Mouse (Mus musculus) testis, adult 2 months (tissue): ENCODE results near the gene Idh3g. TPM values are rescaled to one million over a fixed set of nuclear protein-coding genes. Genes with fewer than 3 reads are reported as not detected.

Source experiments
- H3K27ac ChIP-seq: fragments of 200-500 bp; 2 replicates; pipeline ENCODE4 v1.5.1; 2012; ENCODE audit warnings: low read depth, low read length; ENCODE audit not compliant: control insufficient read depth, insufficient read depth
- H3K27me3 ChIP-seq: fragments of 200-500 bp; 2 replicates; pipeline ENCODE4 v1.6.1; 2012; ENCODE audit warnings: mild to moderate bottlenecking, low read length, moderate library complexity; ENCODE audit not compliant: control insufficient read depth, insufficient read depth
- H3K36me3 ChIP-seq: fragments of 200-500 bp; 2 replicates; pipeline ENCODE4 v1.6.1; 2012; ENCODE audit warnings: mild to moderate bottlenecking, low read length; ENCODE audit not compliant: control insufficient read depth, insufficient read depth
- H3K4me1 ChIP-seq: fragments of 200-500 bp; 2 replicates; pipeline ENCODE4 v1.6.1; 2012; ENCODE audit warnings: low read length; ENCODE audit not compliant: control insufficient read depth, insufficient read depth
- H3K4me3 ChIP-seq: fragments of 200-500 bp; 2 replicates; pipeline ENCODE4 v1.5.1; 2012; ENCODE audit warnings: low read depth, mild to moderate bottlenecking, low read length, moderate library complexity, mixed read lengths; ENCODE audit not compliant: control insufficient read depth
- CTCF ChIP-seq: fragments of 200-500 bp; IDR thresholded peaks from 2 replicates; pipeline ENCODE4 v1.5.1; 2012; ENCODE audit warnings: low read depth, mild to moderate bottlenecking, inconsistent platforms, low read length, moderate library complexity; ENCODE audit not compliant: control insufficient read depth, insufficient read depth, insufficient replicate concordance
- POLR2A ChIP-seq: fragments of 200-500 bp; IDR thresholded peaks from 2 replicates; pipeline ENCODE4 v1.6.1; 2012; ENCODE audit warnings: low read depth, mild to moderate bottlenecking, inconsistent platforms, low read length, moderate library complexity; ENCODE audit not compliant: control insufficient read depth
- polyA plus RNA-seq: library from polyadenylated mRNA; depleted of rRNA; stranded (reverse); fragments of >200 nt; gene quantifications from 2 replicates; pipeline ENCODE4 v1.2.3, GENCODE M21; 2012

Idh3g gene
- polyA plus RNA-seq, 1 experiment, result 43.9 TPM

DNA sequence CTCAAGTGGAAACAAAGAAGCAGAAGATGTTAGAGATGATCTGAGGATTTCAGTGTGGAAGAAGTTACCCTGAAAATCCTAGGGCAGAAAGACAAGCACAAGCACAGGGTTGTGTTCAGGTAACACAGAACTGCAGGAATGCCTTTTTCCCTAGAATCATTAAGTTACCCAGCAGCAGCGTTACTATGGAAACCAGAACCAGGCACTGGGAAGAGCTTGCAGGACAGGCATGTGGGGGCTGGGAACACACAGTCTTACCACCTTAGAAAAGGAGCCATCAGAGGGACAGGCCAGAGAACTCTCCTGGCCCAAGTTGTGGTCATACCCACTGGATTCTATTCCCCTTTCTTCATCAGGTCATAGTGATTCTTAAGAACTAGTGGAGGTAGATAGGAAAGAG, 19.1 kb upstream of the Idh3g start:
- no peak overlapping the region for H3K27ac ChIP-seq
- H3K27me3 ChIP-seq, result no peaks in the 10 kb centered on the region
- H3K4me1 ChIP-seq, result no peaks in the 10 kb centered on the region
- no peaks in the 10 kb centered on the region for H3K36me3 ChIP-seq
- TF ChIP-seq POLR2A, result no peak
- no peak for TF ChIP-seq CTCF
- H3K4me3 ChIP-seq, result no peak overlapping the region

DNA sequence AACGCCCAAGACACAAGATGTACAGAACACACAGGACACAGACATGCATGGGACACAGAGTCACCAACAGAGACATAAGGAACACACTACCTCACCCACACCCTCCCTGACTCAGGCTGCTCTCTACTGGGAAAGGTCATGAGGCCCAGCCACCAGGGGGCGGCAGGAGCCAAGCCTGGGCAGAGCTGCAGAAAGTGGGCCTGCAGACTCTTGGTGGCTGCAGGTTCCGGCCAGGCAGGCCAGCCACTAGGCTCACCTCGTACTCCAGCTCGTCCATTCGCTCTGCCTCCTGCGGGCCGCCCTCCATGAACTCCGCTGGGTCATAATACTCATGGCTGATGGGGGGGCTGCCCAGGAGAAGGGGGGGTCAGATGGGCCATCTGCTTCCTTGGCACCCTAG, 11.8 kb upstream of the Idh3g start:
- no peak for TF ChIP-seq POLR2A
- peak; percentile 55 for TF ChIP-seq CTCF
- no peaks in the 10 kb centered on the region for H3K36me3 ChIP-seq
- H3K27ac ChIP-seq, result no peak overlapping the region
- no peaks in the 10 kb centered on the region for H3K27me3 ChIP-seq
- peaks cover 8% of the 10 kb centered on the region for H3K4me1 ChIP-seq
- no peak overlapping the region for H3K4me3 ChIP-seq

DNA sequence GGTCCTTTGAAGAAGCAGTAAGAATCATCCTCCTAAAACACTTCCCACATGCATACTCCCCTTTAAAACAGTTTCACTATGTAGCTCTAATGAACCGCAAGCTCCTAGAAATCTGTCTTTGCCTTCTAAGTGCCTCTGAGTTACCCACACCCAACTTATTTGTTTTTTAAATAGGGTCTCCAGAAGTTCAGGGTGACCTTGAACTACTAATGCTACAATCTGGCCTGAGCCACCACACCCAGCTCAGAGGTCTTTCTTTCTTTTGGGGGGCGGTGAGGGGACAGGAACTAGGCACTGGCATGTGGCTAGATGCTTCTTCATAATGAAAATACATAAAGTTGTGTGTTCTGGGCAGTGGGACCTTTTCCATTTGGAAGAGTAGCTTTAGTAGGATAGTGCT, 10.8 kb upstream of the Idh3g start:
- Histone ChIP-seq H3K27ac (no peak overlapping the region), H3K4me1 (peaks cover 8% of the 10 kb centered on the region), H3K36me3 (no peaks in the 10 kb centered on the region), H3K27me3 (no peaks in the 10 kb centered on the region), H3K4me3 (no peak overlapping the region)
- TF ChIP-seq CTCF (no peak), POLR2A (no peak)

DNA sequence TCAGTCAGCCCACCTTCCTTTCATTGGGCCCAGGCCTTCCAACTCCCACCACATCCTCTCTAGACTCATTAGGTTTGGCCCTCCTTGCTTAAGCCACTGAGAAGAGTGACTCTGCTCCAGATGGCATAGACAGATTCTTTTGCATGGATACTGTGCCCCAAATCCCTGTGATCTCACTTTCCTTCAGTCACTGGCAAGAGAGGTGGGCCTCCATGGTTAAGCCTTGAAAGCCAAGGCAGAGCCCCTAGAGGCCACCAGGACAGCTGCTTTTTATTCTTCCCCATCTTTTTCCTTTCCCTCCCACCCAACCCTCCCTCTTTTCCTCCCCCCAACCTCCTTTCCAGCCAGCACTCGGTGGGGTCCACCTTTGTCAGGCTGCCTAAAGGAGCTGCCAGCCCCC, 6.8 kb upstream of the Idh3g start:
- Histone ChIP-seq H3K4me3 (no peak overlapping the region), H3K4me1 (peaks cover 5% of the 10 kb centered on the region), H3K36me3 (no peaks in the 10 kb centered on the region), H3K27ac (no peak overlapping the region), H3K27me3 (no peaks in the 10 kb centered on the region)
- TF ChIP-seq CTCF (no peak), POLR2A (no peak)

DNA sequence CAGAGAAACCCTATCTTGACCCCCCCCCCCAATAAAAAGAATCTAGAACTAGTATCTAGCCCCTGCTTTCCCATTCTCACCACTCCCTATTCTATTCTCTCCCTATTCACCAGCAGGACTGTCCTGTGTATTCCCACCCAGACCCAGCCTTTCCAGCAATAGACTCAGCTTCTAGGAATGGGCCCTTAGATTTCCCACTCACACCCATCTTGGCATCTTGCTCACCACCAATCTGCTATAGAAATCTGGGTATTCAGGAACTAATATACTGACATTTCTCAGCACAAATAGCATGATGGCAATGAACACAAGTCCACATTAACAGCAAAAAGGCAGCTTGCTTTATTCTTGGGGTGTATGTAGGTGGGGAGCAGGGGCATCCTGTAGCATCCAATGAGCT, 6.3 kb upstream of the Idh3g start:
- Histone ChIP-seq H3K27ac (no peak overlapping the region), H3K27me3 (no peaks in the 10 kb centered on the region), H3K36me3 (no peaks in the 10 kb centered on the region), H3K4me1 (peaks cover 5% of the 10 kb centered on the region), H3K4me3 (no peak overlapping the region)
- TF ChIP-seq POLR2A (no peak), CTCF (no peak)

DNA sequence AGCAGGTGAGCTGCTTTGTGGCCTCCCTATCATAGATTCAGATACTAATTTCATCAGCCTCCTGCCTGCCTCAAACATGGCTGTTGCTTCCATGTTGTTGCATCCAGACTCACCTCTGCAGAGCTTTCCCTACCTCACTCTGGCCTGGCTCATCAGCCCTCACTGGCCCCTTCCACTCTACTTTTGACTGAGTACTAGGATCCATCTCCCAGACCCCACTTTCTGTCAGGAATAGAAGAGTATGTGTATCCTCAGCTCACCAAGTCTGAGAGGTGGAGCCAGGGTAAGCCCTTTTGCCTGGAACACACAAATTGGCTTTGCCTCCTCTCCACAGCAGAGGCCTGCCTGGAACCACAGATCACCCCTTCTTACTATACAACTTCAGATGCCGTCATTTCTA, 1.8 kb upstream of the Idh3g start:
- Histone ChIP-seq H3K27me3 (no peaks in the 10 kb centered on the region), H3K4me1 (peaks cover 4% of the 10 kb centered on the region), H3K36me3 (no peaks in the 10 kb centered on the region), H3K27ac (no peak overlapping the region), H3K4me3 (no peak overlapping the region)
- TF ChIP-seq POLR2A, result no peak
- no peak for TF ChIP-seq CTCF

DNA sequence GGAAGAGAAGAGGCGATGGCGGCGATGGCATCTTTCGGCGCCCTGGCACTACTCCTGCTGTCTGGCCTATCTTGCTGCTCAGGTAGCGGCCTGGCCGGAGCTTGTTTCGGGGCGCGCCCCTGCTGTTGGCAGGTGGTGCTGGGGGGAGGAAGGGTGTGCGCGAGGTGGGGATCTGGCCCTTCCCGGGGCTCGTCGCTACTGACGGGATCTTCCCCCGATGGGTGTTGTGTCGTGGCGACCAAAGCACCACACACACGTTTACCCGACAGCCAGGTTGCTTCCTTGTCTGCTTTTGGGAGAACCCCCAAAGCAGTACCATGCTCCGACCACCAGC, 495 bp upstream of the Idh3g start:
- Histone ChIP-seq H3K4me3 (peak overlapping the region; percentile 90), H3K27me3 (no peaks in the 10 kb centered on the region), H3K27ac (peak overlapping the region; percentile 92), H3K4me1 (peaks cover 4% of the 10 kb centered on the region), H3K36me3 (no peaks in the 10 kb centered on the region)
- no peak for TF ChIP-seq CTCF
- TF ChIP-seq POLR2A, result no peak

DNA sequence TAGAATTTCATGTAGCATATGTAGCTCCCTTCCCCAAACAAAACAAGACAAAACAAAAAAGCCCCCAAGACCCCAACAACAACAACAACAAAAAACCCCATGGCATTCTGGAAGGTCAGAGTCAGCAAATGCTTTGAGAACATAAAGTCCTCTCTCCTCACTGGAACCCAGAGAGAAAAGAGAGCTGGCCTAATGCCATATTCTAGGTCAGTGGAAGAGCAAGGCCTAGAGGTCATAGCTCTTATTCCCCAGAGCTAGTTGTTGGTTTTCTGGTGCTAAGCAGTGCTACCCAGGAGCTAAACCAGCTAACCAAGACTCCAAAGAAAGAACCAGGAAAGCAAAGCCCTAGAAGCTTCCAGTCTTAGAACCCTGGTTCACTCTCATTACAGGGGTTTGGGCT, 1.0 kb downstream of the Idh3g start:
- no peaks in the 10 kb centered on the region for H3K27me3 ChIP-seq

More for the DNA sequence above, 1.0 kb downstream of the Idh3g start:
- TF ChIP-seq POLR2A, result no peak
- no peak for TF ChIP-seq CTCF
- no peaks in the 10 kb centered on the region for H3K36me3 ChIP-seq
- H3K4me3 ChIP-seq, result peak overlapping the region; percentile 90
- peaks cover 4% of the 10 kb centered on the region for H3K4me1 ChIP-seq
- peak overlapping the region; percentile 92 for H3K27ac ChIP-seq
